In the genomic region with DNA sequence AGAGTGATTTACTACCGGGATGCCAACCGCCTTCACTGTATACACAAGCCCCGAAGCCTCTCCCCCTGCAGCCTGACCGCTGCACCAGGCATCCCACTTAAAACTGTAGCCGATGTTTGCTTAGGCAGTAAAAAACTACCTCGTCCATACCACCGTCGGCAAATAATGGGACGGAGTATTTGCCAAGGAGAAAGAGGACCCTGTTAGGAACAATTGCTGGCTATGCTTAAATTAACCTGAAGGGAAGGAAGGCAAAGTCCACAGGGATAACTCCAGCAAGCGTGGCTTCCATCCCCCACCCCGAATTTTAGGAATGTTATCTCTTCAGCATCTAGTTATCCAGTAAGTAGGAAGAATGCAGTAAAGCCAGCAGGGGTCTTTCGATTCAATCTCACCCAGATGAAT, we compare ENCODE assay signal across 13 mouse cellular contexts. TPM values are rescaled to one million over a fixed set of nuclear protein-coding genes. Genes with fewer than 3 reads are reported as not detected.
DNase-seq lines count a peak whose midpoint lies in the region; ATAC-seq lines count a peak whose summit lies in the region.
"Had no signal": no experiment of that assay in that cellular context is flagged by ENCODE, and none has a peak within 500 bp of the region (broad histone marks: within the 10 kb centered on the region; RNA-seq: fewer than 3 reads in every experiment).

No protein-coding gene starts in this region.

- peaks cover 67% of the 10 kb centered on the region for H3K27me3 ChIP-seq in kidney, embryonic 15.5 days
- peaks cover 22% of the 10 kb centered on the region for H3K27me3 ChIP-seq in embryonic facial prominence, embryonic 12.5 days
- H3K27me3 ChIP-seq in intestine, embryonic 16.5 days (replicated peaks; ENCODE audit: control insufficient read depth, insufficient read depth, low read length) = peaks cover 25% of the 10 kb centered on the region
- peaks cover 42% of the 10 kb centered on the region for H3K27me3 ChIP-seq in neural tube, embryonic 13.5 days
- H3K27me3 ChIP-seq in kidney, embryonic 16.5 days (ENCODE audit: insufficient read depth, low read length) = peaks cover 68% of the 10 kb centered on the region

- 0 out of 2 replicates have a peak overlapping the region, but pooled peaks have one; percentile 5 for H3K4me2 ChIP-seq in kidney, embryonic 15.5 days
- peak overlapping the region; percentile 36 for H3K4me2 ChIP-seq in embryonic facial prominence, embryonic 12.5 days (replicated peaks)
- 0 out of 2 replicates have a peak overlapping the region, but pooled peaks have one; percentile 27 for H3K4me2 ChIP-seq in intestine, embryonic 16.5 days (ENCODE audit: low read depth, low read length)
- H3K4me2 ChIP-seq in neural tube, embryonic 13.5 days = peak overlapping the region; percentile 93
- H3K4me2 ChIP-seq in kidney, embryonic 16.5 days (replicated peaks; ENCODE audit: low read depth, low read length) = no peak overlapping the region

- peaks cover 33% of the 10 kb centered on the region for H3K4me1 ChIP-seq in kidney, embryonic 15.5 days
- peaks cover 23% of the 10 kb centered on the region for H3K4me1 ChIP-seq in embryonic facial prominence, embryonic 12.5 days
- peaks cover 20% of the 10 kb centered on the region for H3K4me1 ChIP-seq in intestine, embryonic 16.5 days (ENCODE audit: control insufficient read depth, insufficient read depth, low read length)
- peaks cover 55% of the 10 kb centered on the region for H3K4me1 ChIP-seq in neural tube, embryonic 13.5 days (replicated peaks)
- peaks cover 22% of the 10 kb centered on the region for H3K4me1 ChIP-seq in kidney, embryonic 16.5 days (ENCODE audit: insufficient read depth, low read length)

- H3K9ac ChIP-seq in kidney, embryonic 15.5 days = no peak overlapping the region
- peak overlapping the region; percentile 20; the same call in 1 of the 2 replicates for H3K9ac ChIP-seq in embryonic facial prominence, embryonic 12.5 days
- no peak overlapping the region; the same call in 1 of the 2 replicates for H3K9ac ChIP-seq in intestine, embryonic 16.5 days (ENCODE audit: low read depth, low read length)
- H3K9ac ChIP-seq in neural tube, embryonic 13.5 days = peak overlapping the region; percentile 52; the same call in 1 of the 2 replicates
- no peak overlapping the region for H3K9ac ChIP-seq in kidney, embryonic 16.5 days (replicated peaks; ENCODE audit: low read length)

- DNase-seq in kidney, postnatal 4 days = no peak
- no peak for DNase-seq in cerebellum, postnatal 14 days
- DNase-seq in cerebellum, postnatal 10 days = no peak
- DNase-seq: adrenal gland, adult 2 months; cerebellum, postnatal 25 days; gastrocnemius, postnatal 10 days; lung, postnatal 36 days had no signal

- H3K27ac ChIP-seq in kidney, embryonic 15.5 days = no peak overlapping the region
- peak overlapping the region; percentile 30; the same call in 1 of the 2 replicates for H3K27ac ChIP-seq in embryonic facial prominence, embryonic 12.5 days
- no peak overlapping the region for H3K27ac ChIP-seq in intestine, embryonic 16.5 days (ENCODE audit: low read length)
- peak overlapping the region; percentile 64 for H3K27ac ChIP-seq in neural tube, embryonic 13.5 days (replicated peaks)
- H3K27ac ChIP-seq in kidney, embryonic 16.5 days (ENCODE audit: low read length) = no peak overlapping the region

- ATAC-seq in kidney, embryonic 15.5 days (replicated peaks; ENCODE audit: low FRiP score) = no peak
- ATAC-seq in embryonic facial prominence, embryonic 12.5 days (ENCODE audit: insufficient number of reproducible peaks, insufficient read depth, low FRiP score, low TSS enrichment) = no peak
- no peak for ATAC-seq in intestine, embryonic 16.5 days
- no peak for ATAC-seq in neural tube, embryonic 13.5 days (ENCODE audit: low read depth)
- ATAC-seq in kidney, embryonic 16.5 days (ENCODE audit: low FRiP score, low TSS enrichment) = no peak
- ATAC-seq: CD4-positive, CD25-positive, alpha-beta regulatory T cell, adult 4 months had no signal

- no peak overlapping the region for H3K4me3 ChIP-seq in kidney, embryonic 15.5 days (replicated peaks)
- peak overlapping the region; percentile 13; the same call in 1 of the 2 replicates for H3K4me3 ChIP-seq in embryonic facial prominence, embryonic 12.5 days
- H3K4me3 ChIP-seq in intestine, embryonic 16.5 days (ENCODE audit: low read length) = no peak overlapping the region
- H3K4me3 ChIP-seq in neural tube, embryonic 13.5 days = peak overlapping the region; percentile 20
- H3K4me3 ChIP-seq in kidney, embryonic 16.5 days (ENCODE audit: low read length) = no peak overlapping the region

- no peaks in the 10 kb centered on the region for H3K36me3 ChIP-seq in kidney, embryonic 15.5 days
- no peaks in the 10 kb centered on the region for H3K36me3 ChIP-seq in embryonic facial prominence, embryonic 12.5 days
- H3K36me3 ChIP-seq in intestine, embryonic 16.5 days (ENCODE audit: control insufficient read depth, insufficient read depth, low read length) = no peaks in the 10 kb centered on the region
- H3K36me3 ChIP-seq in neural tube, embryonic 13.5 days = no peaks in the 10 kb centered on the region
- no peaks in the 10 kb centered on the region for H3K36me3 ChIP-seq in kidney, embryonic 16.5 days (ENCODE audit: insufficient read depth, low read length)

- 2% methylated on average over 12 of the region's 12 CpGs for WGBS in kidney, embryonic 15.5 days
- WGBS in embryonic facial prominence, embryonic 12.5 days = 4% methylated on average over 12 of the region's 12 CpGs
- 4% methylated on average over 12 of the region's 12 CpGs for WGBS in intestine, embryonic 16.5 days
- 2% methylated on average over 12 of the region's 12 CpGs for WGBS in neural tube, embryonic 13.5 days
- WGBS in kidney, embryonic 16.5 days = 1% methylated on average over 12 of the region's 12 CpGs

- no peaks in the 10 kb centered on the region for H3K9me3 ChIP-seq in kidney, embryonic 15.5 days (replicated peaks)
- no peaks in the 10 kb centered on the region for H3K9me3 ChIP-seq in embryonic facial prominence, embryonic 12.5 days
- no peaks in the 10 kb centered on the region for H3K9me3 ChIP-seq in intestine, embryonic 16.5 days (ENCODE audit: control insufficient read depth, low read length)
- no peaks in the 10 kb centered on the region for H3K9me3 ChIP-seq in neural tube, embryonic 13.5 days
- no peaks in the 10 kb centered on the region for H3K9me3 ChIP-seq in kidney, embryonic 16.5 days (ENCODE audit: low read length)

RNA-seq across cellular contexts. Expression of gene Sall4, which starts 5.3 kb away (rescaled TPM):
- polyA plus RNA-seq in kidney, embryonic 15.5 days (2015; fragmentation: Nextera tagmentation; extraction: Ambion mirVana) = 0.09 and 0.35 TPM in 2 replicates
- 2.9 and 3.2 TPM in 2 replicates for polyA plus RNA-seq in embryonic facial prominence, embryonic 12.5 days (2016; fragmentation: Nextera tagmentation; extraction: Ambion mirVana)
- polyA plus RNA-seq in intestine, embryonic 16.5 days (2015; fragmentation: Nextera tagmentation; extraction: Ambion mirVana) = 0.91 and 1.0 TPM in 2 replicates
- polyA plus RNA-seq in neural tube, embryonic 13.5 days (2015; fragmentation: Nextera tagmentation; extraction: Ambion mirVana) = 0.81 and 3.1 TPM in 2 replicates
- polyA plus RNA-seq in kidney, embryonic 16.5 days (2015; fragmentation: Nextera tagmentation; extraction: Ambion mirVana) = 0.09 and 0.23 TPM in 2 replicates

RNA-seq across cellular contexts. Expression of gene Atp9a, which starts 20.2 kb away (rescaled TPM):
- 10.2 and 10.7 TPM in 2 replicates for polyA plus RNA-seq in kidney, embryonic 15.5 days (2015; fragmentation: Nextera tagmentation; extraction: Ambion mirVana)
- polyA plus RNA-seq in embryonic facial prominence, embryonic 12.5 days (2016; fragmentation: Nextera tagmentation; extraction: Ambion mirVana) = 24.5 and 28.8 TPM in 2 replicates
- polyA plus RNA-seq in intestine, embryonic 16.5 days (2015; fragmentation: Nextera tagmentation; extraction: Ambion mirVana) = 24.9 and 28.0 TPM in 2 replicates
- polyA plus RNA-seq in neural tube, embryonic 13.5 days (2015; fragmentation: Nextera tagmentation; extraction: Ambion mirVana) = 58.9 and 72.6 TPM in 2 replicates
- 10.3 and 12.4 TPM in 2 replicates for polyA plus RNA-seq in kidney, embryonic 16.5 days (2015; fragmentation: Nextera tagmentation; extraction: Ambion mirVana)

Comparison
In these comparisons a context has a peak if more than half of its experiments do, and no peak if none do; other contexts are left out.
1. H3K27ac ChIP-seq: peak in embryonic facial prominence, embryonic 12.5 days (single experiment) and neural tube, embryonic 13.5 days (single experiment); none in kidney, embryonic 15.5 days (single experiment), intestine, embryonic 16.5 days (single experiment) and kidney, embryonic 16.5 days (single experiment).
2. H3K4me3 ChIP-seq: peak in embryonic facial prominence, embryonic 12.5 days (single experiment) and neural tube, embryonic 13.5 days (single experiment); none in kidney, embryonic 15.5 days (single experiment), intestine, embryonic 16.5 days (single experiment) and kidney, embryonic 16.5 days (single experiment).
3. H3K9ac ChIP-seq: peak in embryonic facial prominence, embryonic 12.5 days (single experiment) and neural tube, embryonic 13.5 days (single experiment); none in kidney, embryonic 15.5 days (single experiment), intestine, embryonic 16.5 days (single experiment) and kidney, embryonic 16.5 days (single experiment).